Mouse (Mus musculus) limb, embryonic 14.5 days (tissue): ENCODE measurements around the gene Serpinb11. TPM values are rescaled to one million over a fixed set of nuclear protein-coding genes. Genes with fewer than 3 reads are reported as not detected.

Experiments used
- ATAC-seq: fragments of 200-750 bp; cut with Nextera tagmentation; 2 replicates; pipeline ENCODE4 v1.8.0; 2017; ENCODE audit warnings: low read depth, moderate number of reproducible peaks, moderate TSS enrichment; ENCODE audit not compliant: low FRiP score
- DNase-seq: peaks from one replicate; pipeline ENCODE4 v3.0.0-alpha.2; 2015; ENCODE audit warnings: low spot score
- H3K27ac ChIP-seq: fragments of 300-500 bp; sonication (generic); replicated peaks from 2 replicates; pipeline ENCODE4 v1.5.1; 2014; ENCODE audit warnings: low read depth, mild to moderate bottlenecking, low read length, moderate library complexity, mixed read lengths
- H3K27me3 ChIP-seq: fragments of 300-500 bp; sonication (generic); 2 replicates; pipeline ENCODE4 v1.6.1; 2014; ENCODE audit warnings: low read length, mixed read lengths; ENCODE audit not compliant: control insufficient read depth, insufficient read depth
- H3K36me3 ChIP-seq: fragments of 300-500 bp; sonication (generic); 2 replicates; pipeline ENCODE4 v1.6.1; 2014; ENCODE audit warnings: mild to moderate bottlenecking, low read length, moderate library complexity, mixed read lengths; ENCODE audit not compliant: control insufficient read depth, insufficient read depth
- H3K4me1 ChIP-seq: fragments of 300-500 bp; sonication (generic); 2 replicates; pipeline ENCODE4 v1.6.1; 2014; ENCODE audit warnings: antibody characterized with exemption, low read length, mixed read lengths; ENCODE audit not compliant: control insufficient read depth, insufficient read depth
- H3K4me2 ChIP-seq: fragments of 300-500 bp; sonication (generic); replicated peaks from 2 replicates; pipeline ENCODE4 v1.6.1; 2014; ENCODE audit warnings: low read depth, mild to moderate bottlenecking, low read length, moderate library complexity; ENCODE audit not compliant: severe bottlenecking
- H3K4me3 ChIP-seq: fragments of 300-500 bp; sonication (generic); replicated peaks from 2 replicates; pipeline ENCODE4 v1.5.1; 2014; ENCODE audit warnings: low read length
- H3K9ac ChIP-seq: fragments of 300-500 bp; sonication (generic); 2 replicates; pipeline ENCODE4 v1.6.1; 2014; ENCODE audit warnings: mild to moderate bottlenecking, low read depth, low read length, moderate library complexity; ENCODE audit not compliant: severe bottlenecking
- H3K9me3 ChIP-seq: fragments of 300-500 bp; sonication (generic); 2 replicates; pipeline ENCODE4 v1.6.1; 2016; ENCODE audit warnings: low read length; ENCODE audit not compliant: control insufficient read depth
- POLR2A ChIP-seq: fragments of 200-500 bp; IDR thresholded peaks from 2 replicates; pipeline ENCODE4 v1.8.0; 2012; ENCODE audit warnings: inconsistent platforms, mild to moderate bottlenecking, moderate library complexity, borderline replicate concordance; ENCODE audit not compliant: insufficient read depth, insufficient read length; ENCODE audit errors: extremely low read depth
- WGBS: fragments of 180-500 bp; shearing (Covaris S2); extraction: QIAGEN DNeasy Blood & Tissue Kit; methylation state at CpG from one replicate; pipeline ENCODE4 v1.1.7; 2014; 5-methylcytosine and 5-hydroxymethylcytosine counted together
- polyA plus RNA-seq, 2 experiments: library from polyadenylated mRNA; depleted of rRNA in 1 of 2; stranded (reverse) in 1 of 2; unstranded in 1 of 2; fragments of >200 nt; fragmentation: Nextera tagmentation in 1 of 2; extraction: Ambion mirVana in 1 of 2; gene quantifications; 2 replicates each; pipeline versions ENCODE4 v1.2.1 to v1.2.3; 2012 to 2014

Serpinb11 gene
- polyA plus RNA-seq (2012; rRNA removed) (0.08 and 0.20 TPM in 2 replicates), polyA plus RNA-seq (2014; fragmentation: Nextera tagmentation; extraction: Ambion mirVana) (0.37 and 0.80 TPM in 2 replicates)

GRCm38 (mm10) chr1:107360898-107361297, at the start of gene Serpinb11:
Gene Serpinb11, plus strand, starts transcription at chr1:107361198.
- H3K27me3 ChIP-seq: no peaks in the 10 kb centered on the region
- ATAC-seq: no peak
- WGBS: 66% methylated on average over 1 of the region's 1 CpGs

GRCm38 (mm10) chr1:107345979-107346378, 15.0 kb upstream of the Serpinb11 start:
- H3K27ac ChIP-seq: no peak overlapping the region
- H3K9ac ChIP-seq: no peak overlapping the region
- H3K4me2 ChIP-seq: no peak overlapping the region
- no peaks in the 10 kb centered on the region for H3K36me3 ChIP-seq
- H3K4me3 ChIP-seq: no peak overlapping the region
- DNase-seq (no peak), ATAC-seq (no peak)
- TF ChIP-seq POLR2A: no peak
- H3K4me1 ChIP-seq: no peaks in the 10 kb centered on the region
- no peaks in the 10 kb centered on the region for H3K27me3 ChIP-seq
- H3K9me3 ChIP-seq: no peaks in the 10 kb centered on the region

More at GRCm38 (mm10) chr1:107360898-107361297, at the start of gene Serpinb11:
- H3K4me3 ChIP-seq: no peak within 1 kb of the TSS
- H3K27ac ChIP-seq: no peak within 1 kb of the TSS
- no peak within 1 kb of the TSS for H3K4me2 ChIP-seq
- no peak for DNase-seq
- H3K9me3 ChIP-seq: no peaks in the 10 kb centered on the region
- H3K4me1 ChIP-seq: no peaks in the 10 kb centered on the region
- no peak for TF ChIP-seq POLR2A
- H3K36me3 ChIP-seq: no peaks in the 10 kb centered on the region
- H3K9ac ChIP-seq: no peak within 1 kb of the TSS

GRCm38 (mm10) chr1:107346788-107347187, 14.2 kb upstream of the Serpinb11 start:
- WGBS: 91% methylated on average over 2 of the region's 2 CpGs
- Histone ChIP-seq H3K4me2 (no peak overlapping the region), H3K4me1 (no peaks in the 10 kb centered on the region), H3K4me3 (no peak overlapping the region), H3K27me3 (no peaks in the 10 kb centered on the region), H3K36me3 (no peaks in the 10 kb centered on the region), H3K27ac (no peak overlapping the region), H3K9me3 (no peaks in the 10 kb centered on the region), H3K9ac (no peak overlapping the region)
- DNase-seq (no peak), ATAC-seq (no peak)
- TF ChIP-seq POLR2A: no peak

GRCm38 (mm10) chr1:107350392-107350791, 10.6 kb upstream of the Serpinb11 start:
- Histone ChIP-seq H3K4me1 (no peaks in the 10 kb centered on the region), H3K27ac (no peak overlapping the region)
- 32% methylated on average over 3 of the region's 3 CpGs for WGBS

GRCm38 (mm10) chr1:107351115-107351514, 9.9 kb upstream of the Serpinb11 start:
- Histone ChIP-seq H3K4me2 (no peak overlapping the region), H3K27me3 (no peaks in the 10 kb centered on the region), H3K27ac (no peak overlapping the region), H3K36me3 (no peaks in the 10 kb centered on the region), H3K4me1 (no peaks in the 10 kb centered on the region), H3K9ac (no peak overlapping the region), H3K4me3 (no peak overlapping the region), H3K9me3 (no peaks in the 10 kb centered on the region)
- TF ChIP-seq POLR2A: no peak
- ATAC-seq: no peak
- WGBS: 81% methylated on average over 2 of the region's 2 CpGs
- no peak for DNase-seq

More at GRCm38 (mm10) chr1:107350392-107350791, 10.6 kb upstream of the Serpinb11 start:
- no peaks in the 10 kb centered on the region for H3K27me3 ChIP-seq
- no peak for TF ChIP-seq POLR2A
- H3K9ac ChIP-seq: no peak overlapping the region
- H3K36me3 ChIP-seq: no peaks in the 10 kb centered on the region
- no peak overlapping the region for H3K4me2 ChIP-seq
- no peaks in the 10 kb centered on the region for H3K9me3 ChIP-seq
- DNase-seq (no peak), ATAC-seq (no peak)
- H3K4me3 ChIP-seq: no peak overlapping the region

GRCm38 (mm10) chr1:107353046-107353445, 8.0 kb upstream of the Serpinb11 start:
- ATAC-seq (no peak), DNase-seq (no peak)
- no peaks in the 10 kb centered on the region for H3K36me3 ChIP-seq
- H3K4me1 ChIP-seq: no peaks in the 10 kb centered on the region
- no peak overlapping the region for H3K27ac ChIP-seq
- H3K9me3 ChIP-seq: no peaks in the 10 kb centered on the region
- H3K9ac ChIP-seq: no peak overlapping the region
- no peak overlapping the region for H3K4me3 ChIP-seq
- TF ChIP-seq POLR2A: no peak
- 43% methylated on average over 3 of the region's 3 CpGs for WGBS
- no peak overlapping the region for H3K4me2 ChIP-seq
- H3K27me3 ChIP-seq: no peaks in the 10 kb centered on the region
